Mouse (Mus musculus): ENCODE measurements at regions not wholly inside any gene's neighbourhood (a gene's known extent, or its start where the extent isn't known, plus 50 kb on each side); places are given as distances from the start of the nearest gene placed in this dataset.
"Not testable (repeated sequence)": the region's sequence is repeated elsewhere in the genome, so short reads cannot be mapped to it uniquely, and the experiment has no call there.

GRCm38 (mm10) chr16:73537541-73537940, 874.1 kb downstream of the Robo2 start:
- H3K4me1 ChIP-seq (ENCODE audit: insufficient read depth, low read depth, low read length): no peaks in the 10 kb centered on the region
- no peaks in the 10 kb centered on the region for H3K27me3 ChIP-seq (ENCODE audit: insufficient read depth, low read length)
- TF ChIP-seq TAL1 (conservative IDR thresholded peaks at IDR 0.05; ENCODE audit: low read depth, low read length) (no peak), CTCF (IDR thresholded peaks at IDR 0.05; ENCODE audit: low read depth, low read length) (no peak), GATA1 (IDR thresholded peaks at IDR 0.05; ENCODE audit: borderline replicate concordance, low read length) (no peak), POLR2AphosphoS5 (IDR thresholded peaks at IDR 0.05; ENCODE audit: insufficient replicate concordance, low read depth, low read length) (no peak), GATA2 (IDR thresholded peaks at IDR 0.05; ENCODE audit: borderline replicate concordance, low read depth, low read length) (no peak)
- DNase-seq (ENCODE audit: low spot score) (no peak), ATAC-seq (ENCODE audit: extremely low read depth, insufficient number of reproducible peaks, low FRiP score, poor library complexity, severe bottlenecking) (no peak)
- no peaks in the 10 kb centered on the region for H3K36me3 ChIP-seq (replicated peaks)
- no peak overlapping the region for H3K4me3 ChIP-seq (ENCODE audit: low read depth, low read length)
- no peaks in the 10 kb centered on the region for H3K9me3 ChIP-seq (replicated peaks)

- Histone ChIP-seq H3K9me3 (replicated peaks) (0 out of 2 replicates have a peak, but pooled peaks cover 2% of the 10 kb centered on the region), H3K36me3 (replicated peaks) (no peaks in the 10 kb centered on the region), H3K4me3 (ENCODE audit: low read depth, low read length) (no peak overlapping the region), H3K4me1 (ENCODE audit: insufficient read depth, low read depth, low read length) (no peaks in the 10 kb centered on the region), H3K27me3 (ENCODE audit: insufficient read depth, low read length) (no peaks in the 10 kb centered on the region)
- DNase-seq (ENCODE audit: low spot score) (no peak), ATAC-seq (ENCODE audit: extremely low read depth, insufficient number of reproducible peaks, low FRiP score, poor library complexity, severe bottlenecking) (no peak)
- TF ChIP-seq TAL1 (conservative IDR thresholded peaks at IDR 0.05; ENCODE audit: low read depth, low read length) (no peak), GATA2 (IDR thresholded peaks at IDR 0.05; ENCODE audit: borderline replicate concordance, low read depth, low read length) (no peak), POLR2AphosphoS5 (IDR thresholded peaks at IDR 0.05; ENCODE audit: insufficient replicate concordance, low read depth, low read length) (no peak), GATA1 (IDR thresholded peaks at IDR 0.05; ENCODE audit: borderline replicate concordance, low read length) (no peak), CTCF (IDR thresholded peaks at IDR 0.05; ENCODE audit: low read depth, low read length) (no peak)
These were observed 881.4 kb downstream of the Robo2 start for GRCm38 (mm10) chr16:73530191-73530590.

GRCm38 (mm10) chr16:73522931-73523330, 888.7 kb downstream of the Robo2 start:
- H3K27me3 ChIP-seq (ENCODE audit: insufficient read depth, low read length); H3K36me3 ChIP-seq (replicated peaks); H3K4me1 ChIP-seq (ENCODE audit: insufficient read depth, low read depth, low read length); H3K9me3 ChIP-seq (replicated peaks); ATAC-seq (ENCODE audit: extremely low read depth, insufficient number of reproducible peaks, low FRiP score, poor library complexity, severe bottlenecking); DNase-seq (ENCODE audit: low spot score); H3K4me3 ChIP-seq (ENCODE audit: low read depth, low read length): not testable (repeated sequence)

GRCm38 (mm10) chr16:73504759-73505158, 906.9 kb downstream of the Robo2 start:
- ATAC-seq (ENCODE audit: extremely low read depth, insufficient number of reproducible peaks, low FRiP score, poor library complexity, severe bottlenecking): no peak
- Histone ChIP-seq H3K27me3 (ENCODE audit: insufficient read depth, low read length) (no peaks in the 10 kb centered on the region), H3K4me3 (ENCODE audit: low read depth, low read length) (no peak overlapping the region), H3K36me3 (replicated peaks) (no peaks in the 10 kb centered on the region), H3K9me3 (replicated peaks) (no peaks in the 10 kb centered on the region), H3K4me1 (ENCODE audit: insufficient read depth, low read depth, low read length) (no peaks in the 10 kb centered on the region)
- no peak for DNase-seq (ENCODE audit: low spot score)
- TF ChIP-seq POLR2AphosphoS5 (IDR thresholded peaks at IDR 0.05; ENCODE audit: insufficient replicate concordance, low read depth, low read length) (no peak), GATA2 (IDR thresholded peaks at IDR 0.05; ENCODE audit: borderline replicate concordance, low read depth, low read length) (no peak), GATA1 (IDR thresholded peaks at IDR 0.05; ENCODE audit: borderline replicate concordance, low read length) (no peak), CTCF (IDR thresholded peaks at IDR 0.05; ENCODE audit: low read depth, low read length) (no peak), TAL1 (conservative IDR thresholded peaks at IDR 0.05; ENCODE audit: low read depth, low read length) (no peak)

- DNase-seq (ENCODE audit: low spot score) (no peak), ATAC-seq (ENCODE audit: extremely low read depth, insufficient number of reproducible peaks, low FRiP score, poor library complexity, severe bottlenecking) (no peak)
- Histone ChIP-seq H3K4me1 (ENCODE audit: insufficient read depth, low read depth, low read length) (no peaks in the 10 kb centered on the region), H3K9me3 (replicated peaks) (0 out of 2 replicates have a peak, but pooled peaks cover 2% of the 10 kb centered on the region), H3K27me3 (ENCODE audit: insufficient read depth, low read length) (no peaks in the 10 kb centered on the region), H3K36me3 (replicated peaks) (no peaks in the 10 kb centered on the region), H3K4me3 (ENCODE audit: low read depth, low read length) (no peak overlapping the region)
- TF ChIP-seq POLR2AphosphoS5 (IDR thresholded peaks at IDR 0.05; ENCODE audit: insufficient replicate concordance, low read depth, low read length) (no peak), CTCF (IDR thresholded peaks at IDR 0.05; ENCODE audit: low read depth, low read length) (no peak), GATA1 (IDR thresholded peaks at IDR 0.05; ENCODE audit: borderline replicate concordance, low read length) (no peak), GATA2 (IDR thresholded peaks at IDR 0.05; ENCODE audit: borderline replicate concordance, low read depth, low read length) (no peak)
These were observed 912.9 kb downstream of the Robo2 start for GRCm38 (mm10) chr16:73498636-73499208.

- no peak for ATAC-seq (ENCODE audit: extremely low read depth, insufficient number of reproducible peaks, low FRiP score, poor library complexity, severe bottlenecking)
- H3K4me1 ChIP-seq (ENCODE audit: insufficient read depth, low read depth, low read length): no peaks in the 10 kb centered on the region
These were observed 928.3 kb downstream of the Robo2 start for GRCm38 (mm10) chr16:73483214-73483856.

More at GRCm38 (mm10) chr16:73483214-73483856, 928.3 kb downstream of the Robo2 start:
- no peaks in the 10 kb centered on the region for H3K27me3 ChIP-seq (ENCODE audit: insufficient read depth, low read length)
- H3K4me3 ChIP-seq (ENCODE audit: low read depth, low read length): no peak overlapping the region
- no peak for DNase-seq (ENCODE audit: low spot score)
- H3K9me3 ChIP-seq (replicated peaks): 0 out of 2 replicates have a peak, but pooled peaks cover 4% of the 10 kb centered on the region
- no peaks in the 10 kb centered on the region for H3K36me3 ChIP-seq (replicated peaks)
- TF ChIP-seq GATA1 (IDR thresholded peaks at IDR 0.05; ENCODE audit: borderline replicate concordance, low read length) (no peak), GATA2 (IDR thresholded peaks at IDR 0.05; ENCODE audit: borderline replicate concordance, low read depth, low read length) (no peak), TAL1 (conservative IDR thresholded peaks at IDR 0.05; ENCODE audit: low read depth, low read length) (no peak), POLR2AphosphoS5 (IDR thresholded peaks at IDR 0.05; ENCODE audit: insufficient replicate concordance, low read depth, low read length) (no peak), CTCF (IDR thresholded peaks at IDR 0.05; ENCODE audit: low read depth, low read length) (no peak)

Measured in G1E (cell line).